ENCODE assay signal across 15 mouse cellular contexts in genomic region chr9:105827076-105827647, GRCm38 (mm10). TPM values are rescaled to one million over a fixed set of nuclear protein-coding genes. Genes with fewer than 3 reads are reported as not detected.
DNase-seq lines count a peak whose midpoint lies in the region; ATAC-seq lines count a peak whose summit lies in the region.
"Had no signal": no experiment of that assay in that cellular context is flagged by ENCODE, and none has a peak within 500 bp of the region (broad histone marks: within the 10 kb centered on the region; RNA-seq: fewer than 3 reads in every experiment).

No protein-coding gene starts in this region.

- intact Hi-C loops in gastrocnemius, postnatal 36 days (cut with DNase I): no loop called here
- intact Hi-C loops in heart, postnatal 10 days (cut with DNase I): no loop called here
- intact Hi-C loops in left cerebral cortex, postnatal 14 days (cut with DNase I): no loop called here

- H3K27me3 ChIP-seq in kidney, embryonic 15.5 days: peaks cover 14% of the 10 kb centered on the region; the same call in 1 of the 2 replicates
- H3K27me3 ChIP-seq in neural tube, embryonic 15.5 days (replicated peaks): peaks cover 9% of the 10 kb centered on the region
- H3K27me3 ChIP-seq: liver, embryonic 15.5 days had no signal

- 60% methylated on average over 8 of the region's 8 CpGs for WGBS in kidney, embryonic 15.5 days
- WGBS in neural tube, embryonic 15.5 days: 67% methylated on average over 8 of the region's 8 CpGs

- H3K4me1 ChIP-seq in kidney, embryonic 15.5 days: peaks cover 6% of the 10 kb centered on the region
- peaks cover 6% of the 10 kb centered on the region for H3K4me1 ChIP-seq in neural tube, embryonic 15.5 days
- H3K4me1 ChIP-seq: liver, embryonic 15.5 days had no signal

- no peaks in the 10 kb centered on the region for H3K9me3 ChIP-seq in kidney, embryonic 15.5 days (replicated peaks)
- H3K9me3 ChIP-seq in neural tube, embryonic 15.5 days (replicated peaks): no peaks in the 10 kb centered on the region
- H3K9me3 ChIP-seq: hindbrain, embryonic 12.5 days; liver, embryonic 15.5 days had no signal

- 0 out of 2 replicates have a peak overlapping the region, but pooled peaks have one; percentile 10 for H3K4me2 ChIP-seq in kidney, embryonic 15.5 days
- no peak overlapping the region for H3K4me2 ChIP-seq in neural tube, embryonic 15.5 days
- H3K4me2 ChIP-seq: liver, embryonic 15.5 days had no signal

- no peak for DNase-seq in kidney, adult 18-20 months
- peak; percentile 66 for DNase-seq in gastrocnemius, adult 18-20 months (ENCODE audit: low spot score)
- DNase-seq in gastrocnemius, postnatal 36 days: peak; percentile 39 to 58
- DNase-seq in heart, postnatal 10 days: peak; percentile 71 to 76
- no peak for DNase-seq in left cerebral cortex, postnatal 14 days (ENCODE audit: low spot score in 2 of 2)
- DNase-seq in right cerebral cortex, postnatal 10 days (ENCODE audit: low spot score in 2 of 2): no peak
- DNase-seq: cerebellum, postnatal 25 days; kidney, adult 11 months; spleen, adult 18-20 months; thymus, adult 18-20 months had no signal

- ATAC-seq in kidney, embryonic 15.5 days (replicated peaks; ENCODE audit: low FRiP score): no peak
- ATAC-seq in neural tube, embryonic 15.5 days (ENCODE audit: low FRiP score): no peak

- no peak overlapping the region for H3K4me3 ChIP-seq in kidney, embryonic 15.5 days (replicated peaks)
- H3K4me3 ChIP-seq in neural tube, embryonic 15.5 days (replicated peaks): no peak overlapping the region
- H3K4me3 ChIP-seq: hindbrain, embryonic 12.5 days; liver, embryonic 15.5 days; myocyte had no signal

- H3K36me3 ChIP-seq in kidney, embryonic 15.5 days: no peaks in the 10 kb centered on the region
- H3K36me3 ChIP-seq in neural tube, embryonic 15.5 days: no peaks in the 10 kb centered on the region
- H3K36me3 ChIP-seq: hindbrain, embryonic 12.5 days; liver, embryonic 15.5 days had no signal

- H3K9ac ChIP-seq in kidney, embryonic 15.5 days: no peak overlapping the region
- H3K9ac ChIP-seq in neural tube, embryonic 15.5 days (replicated peaks): no peak overlapping the region
- H3K9ac ChIP-seq: hindbrain, embryonic 12.5 days; liver, embryonic 15.5 days had no signal

- no peak overlapping the region for H3K27ac ChIP-seq in kidney, embryonic 15.5 days
- no peak overlapping the region for H3K27ac ChIP-seq in neural tube, embryonic 15.5 days (replicated peaks)
- H3K27ac ChIP-seq: hindbrain, embryonic 12.5 days; liver, embryonic 15.5 days had no signal

RNA-seq across cellular contexts. Expression of gene Col6a6, which starts 0.8 kb away (rescaled TPM):
- 1.2 and 2.0 TPM in 2 replicates for polyA plus RNA-seq in kidney, embryonic 15.5 days (2015; fragmentation: Nextera tagmentation; extraction: Ambion mirVana)
- 1 to 10 TPM; 2.0 TPM for total RNA-seq in gastrocnemius, adult 18-20 months (2021)
- total RNA-seq in gastrocnemius, postnatal 36 days (2021): 1 to 10 TPM; 3.0 to 3.5 TPM
- total RNA-seq in heart, postnatal 10 days (2021): 10 to 100 TPM; 16.7 to 20.5 TPM
- total RNA-seq in left cerebral cortex, postnatal 14 days (2021): under 1 TPM; 0.49 to 0.51 TPM
- polyA plus RNA-seq in neural tube, embryonic 15.5 days (2015; fragmentation: Nextera tagmentation; extraction: Ambion mirVana): 0.35 and 0.50 TPM in 2 replicates

Comparison
In these comparisons a context has a peak if more than half of its experiments do, and no peak if none do; other contexts are left out.
1. DNase-seq: peak in gastrocnemius, adult 18-20 months (single experiment), gastrocnemius, postnatal 36 days (2 of 2) and heart, postnatal 10 days (2 of 2); none in kidney, adult 18-20 months (single experiment), left cerebral cortex, postnatal 14 days (0 of 2) and right cerebral cortex, postnatal 10 days (0 of 2).